Mouse (Mus musculus) layer of hippocampus, adult 18-20 months (tissue): ENCODE data around the gene Adgra3. TPM values are rescaled to one million over a fixed set of nuclear protein-coding genes. Genes with fewer than 3 reads are reported as not detected.

Experiments used
- DNase-seq, 2 experiments: peaks; one replicate each; pipeline ENCODE4 v3.0.0; 2022; ENCODE audit warnings: low spot score in 2 of 2
- long read RNA-seq: library from polyadenylated mRNA; stranded (forward); transcript quantifications from one replicate; pipeline ENCODE4 v2.0.0, GENCODE M21; 2021
- total RNA-seq, 2 experiments: library from RNA; stranded (reverse); gene quantifications; 2 replicates each; pipeline ENCODE4 v1.2.3; 2021

Gene Adgra3
- total RNA-seq, result 10 to 100 TPM; 13.8 to 15.4 TPM
- long read RNA-seq, full-length matches to known transcripts, result 36 of 41 reads
- long read RNA-seq, partial matches to known transcripts, result 2 of 41 reads
- long read RNA-seq, other reads (novel, unspliced or antisense), result 3 of 41 reads

GRCm38 (mm10) chr5:50058421-50059286, at the start of gene Adgra3:
Gene Adgra3, minus strand, starts transcription at chr5:50059006.
- peak in 1 of 2 experiments; percentile 20 for DNase-seq

- DNase-seq, result no peak
Measured at GRCm38 (mm10) chr5:50083441-50083840, 24.6 kb upstream of the Adgra3 start.

GRCm38 (mm10) chr5:50074245-50074644, 15.4 kb upstream of the Adgra3 start:
- DNase-seq, result peak in 1 of 2 experiments; percentile 48

GRCm38 (mm10) chr5:50064236-50064635, 5.4 kb upstream of the Adgra3 start:
- no peak for DNase-seq

DNA sequence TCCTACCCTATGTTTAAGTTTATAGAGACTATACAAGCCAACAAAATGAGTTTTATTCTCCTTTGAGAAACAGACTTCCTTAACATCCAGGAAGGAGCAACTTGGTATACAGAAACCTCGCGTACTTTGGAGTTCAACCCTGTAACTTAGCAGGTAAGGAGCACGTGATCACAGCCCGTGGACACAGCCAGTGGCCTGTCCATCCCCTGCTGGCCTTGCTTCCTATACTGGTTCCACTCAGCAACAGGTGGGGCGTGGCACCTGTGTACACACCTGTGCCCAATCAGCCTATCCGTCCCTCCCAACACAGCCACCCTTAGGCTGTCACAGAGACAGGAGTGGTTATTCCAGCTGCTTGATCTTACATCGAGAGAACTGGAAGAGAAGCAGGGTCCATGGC, 780 bp upstream of the Adgra3 start:
- DNase-seq, result no peak

DNA sequence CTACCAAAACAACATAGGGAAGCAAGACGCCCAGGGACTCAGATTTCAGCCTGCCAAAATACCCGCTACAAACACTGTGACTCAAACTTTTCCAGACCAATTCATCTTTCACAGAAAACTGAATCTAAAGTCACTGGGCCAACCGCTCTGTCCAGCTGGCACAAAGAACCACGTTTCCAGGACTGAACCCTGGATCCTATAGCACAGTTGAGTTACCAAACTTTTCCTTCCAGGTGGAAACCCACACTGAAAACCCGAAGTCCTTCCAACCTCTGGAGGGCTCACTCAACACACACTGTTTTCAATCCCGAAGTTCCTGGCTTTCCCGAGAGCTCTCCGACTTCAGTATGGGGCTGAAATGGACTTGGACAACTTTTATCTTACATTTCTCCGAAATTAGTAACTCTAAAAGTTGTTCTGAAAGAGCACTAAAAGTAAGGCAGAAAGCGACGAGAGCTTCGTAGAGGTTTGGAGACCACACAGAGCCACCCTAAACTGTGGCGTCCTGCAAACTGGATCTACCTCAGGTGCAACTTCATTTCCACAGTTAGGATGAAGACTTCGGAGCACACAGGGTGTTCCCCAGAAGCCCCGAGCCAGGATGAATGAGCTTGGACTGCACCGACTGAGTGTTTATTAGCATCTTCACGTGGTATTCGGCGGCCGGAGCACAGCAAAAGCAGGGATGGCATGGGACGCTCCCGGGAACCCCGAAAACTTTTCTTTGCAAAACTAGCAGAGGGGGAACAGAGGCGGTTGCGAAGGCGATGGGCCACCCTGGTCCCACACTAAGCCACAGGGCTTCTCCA, 990 bp downstream of the Adgra3 start:
- no peak for DNase-seq

GRCm38 (mm10) chr5:50052456-50052855, 6.3 kb downstream of the Adgra3 start:
- DNase-seq, result no peak

DNA sequence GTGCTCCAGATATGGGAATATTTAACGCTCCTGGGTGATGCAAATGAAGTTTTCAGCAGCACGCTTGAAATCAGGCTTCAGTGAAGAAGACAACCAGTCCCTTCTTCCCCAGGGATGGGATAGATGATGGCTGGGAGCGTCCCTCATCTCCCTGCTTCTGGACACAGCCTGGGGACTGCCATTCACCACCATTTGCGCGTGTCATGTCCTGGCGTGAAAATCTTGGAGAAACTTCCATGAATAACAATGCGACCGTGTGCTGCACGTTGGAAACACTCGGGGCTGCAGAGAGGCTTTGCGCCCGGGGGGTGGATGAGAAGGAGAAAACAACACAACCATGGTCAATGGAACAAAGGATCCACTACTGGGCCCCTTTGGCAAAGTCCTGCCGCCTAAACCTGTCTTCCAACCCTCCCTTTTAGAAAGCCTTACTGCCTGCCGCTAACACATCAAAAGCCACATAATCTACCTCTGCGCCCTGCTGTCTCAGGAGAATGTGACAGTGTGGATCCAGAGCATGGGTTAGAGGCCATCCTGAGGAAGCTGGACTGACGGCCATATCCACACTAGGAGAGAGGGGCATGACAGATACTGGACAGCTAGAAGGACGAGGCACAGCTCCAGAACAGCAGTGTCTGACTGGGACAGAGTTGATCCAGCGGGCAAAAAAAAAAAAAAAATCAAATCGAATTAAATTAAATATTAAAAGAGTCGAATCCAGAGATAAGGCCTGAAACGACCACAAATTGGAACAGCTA, 8.0 kb downstream of the Adgra3 start:
- no peak for DNase-seq

- DNase-seq, result no peak
Measured at GRCm38 (mm10) chr5:50050037-50050436, 8.8 kb downstream of the Adgra3 start.

GRCm38 (mm10) chr5:50049506-50049905, 9.3 kb downstream of the Adgra3 start:
- DNase-seq, result no peak

- no peak for DNase-seq
Measured at GRCm38 (mm10) chr5:50048960-50049359, 9.8 kb downstream of the Adgra3 start.

DNA sequence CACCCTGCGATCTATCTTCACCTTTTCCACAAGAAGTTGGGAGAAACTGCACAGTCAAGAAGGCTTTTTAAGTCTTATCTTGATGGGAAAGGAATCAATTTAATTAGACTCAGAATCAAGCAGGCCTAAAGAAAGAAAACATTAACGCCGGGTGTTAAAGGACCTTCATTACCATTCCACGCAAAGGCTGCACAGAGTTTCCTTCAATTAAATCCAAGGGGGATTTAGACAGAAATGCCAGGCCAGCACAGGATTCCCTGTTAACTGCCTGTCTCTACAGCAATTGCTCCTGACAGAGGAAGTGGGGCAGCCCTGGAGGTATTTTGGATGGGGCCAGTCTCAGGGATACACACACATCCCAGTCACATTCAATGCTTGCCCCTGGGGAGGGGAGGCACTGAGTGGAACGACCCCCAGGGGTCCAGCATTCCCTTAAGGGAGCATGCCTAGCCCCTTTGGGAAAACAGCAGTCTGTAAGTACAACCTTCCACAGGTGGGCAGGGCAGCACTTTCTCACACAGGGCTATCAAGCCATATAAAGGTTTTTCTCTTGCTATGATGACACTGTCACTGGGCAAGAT, 10.4 kb downstream of the Adgra3 start:
- no peak for DNase-seq

DNA sequence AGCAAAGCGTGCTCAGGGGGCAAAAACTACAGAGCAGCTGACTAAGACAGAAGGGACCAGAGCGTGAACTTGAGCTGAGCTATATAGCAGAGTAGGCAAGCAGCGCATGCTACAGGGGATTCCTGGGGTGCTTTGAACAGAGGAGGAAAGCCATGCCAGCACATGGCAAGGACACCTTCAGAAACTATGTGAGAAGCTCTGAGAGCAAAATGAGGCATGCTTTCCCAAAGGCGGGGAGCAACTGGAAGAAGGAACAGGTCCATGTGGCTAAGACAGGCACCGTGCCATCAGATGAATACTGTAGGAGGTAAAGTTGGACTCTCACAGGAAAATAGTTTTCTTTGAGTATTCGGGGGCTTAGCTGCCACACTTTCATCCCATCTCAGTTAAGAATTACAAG, 13.6 kb downstream of the Adgra3 start:
- DNase-seq, result no peak

GRCm38 (mm10) chr5:50043677-50044076, 15.1 kb downstream of the Adgra3 start:
- DNase-seq, result no peak

GRCm38 (mm10) chr5:50042274-50042943, 16.4 kb downstream of the Adgra3 start:
- no peak for DNase-seq

DNA sequence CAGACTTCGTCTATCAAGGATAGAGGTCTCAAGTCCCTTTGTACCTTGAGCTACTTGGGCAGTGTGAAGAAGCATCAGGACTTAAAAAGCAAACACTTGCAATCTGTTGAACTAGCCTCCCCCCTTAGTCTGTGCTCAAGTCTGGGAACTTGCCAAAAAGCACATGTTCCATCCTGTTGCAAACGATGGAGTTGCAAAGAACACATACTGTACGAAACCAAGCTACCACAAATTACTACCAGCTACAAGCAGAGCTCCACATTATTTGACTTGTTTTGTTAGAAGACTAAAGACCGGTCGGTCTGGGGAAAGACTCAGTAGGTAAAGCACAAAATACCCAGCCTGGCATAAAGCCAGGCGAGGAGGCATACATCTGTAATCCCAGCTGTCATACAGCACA, 19.3 kb downstream of the Adgra3 start:
- DNase-seq, result no peak

GRCm38 (mm10) chr5:50037666-50038065, 21.1 kb downstream of the Adgra3 start:
- DNase-seq, result no peak

DNA sequence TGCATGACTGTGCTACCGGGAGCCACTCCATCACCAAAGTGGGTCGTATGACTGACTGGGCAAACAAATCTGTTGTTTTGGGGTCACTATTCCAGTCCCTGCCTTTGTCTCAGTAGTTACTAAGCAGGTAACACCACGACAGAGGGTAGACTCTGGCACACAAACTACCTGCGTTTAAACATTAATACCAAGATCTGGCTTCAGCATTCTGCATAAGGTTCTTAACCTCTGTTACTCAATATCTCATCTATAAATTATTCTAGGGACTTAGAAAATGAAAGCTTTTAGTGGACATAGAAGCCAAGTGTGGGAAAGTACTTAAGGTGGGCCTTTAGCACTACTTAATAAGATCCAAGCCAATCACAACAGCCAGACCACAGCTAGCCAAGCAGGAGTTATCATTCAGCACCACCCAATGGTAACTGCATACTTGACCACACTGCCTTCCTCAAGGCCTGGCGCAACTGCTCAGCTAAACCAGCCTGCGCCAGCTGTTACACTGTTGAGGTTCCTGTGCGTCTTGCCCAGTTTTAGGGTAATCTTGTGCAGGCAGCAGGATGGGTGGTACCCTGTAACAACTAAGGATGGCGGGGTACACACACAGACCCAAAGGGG, 23.8 kb downstream of the Adgra3 start:
- DNase-seq, result no peak

DNA sequence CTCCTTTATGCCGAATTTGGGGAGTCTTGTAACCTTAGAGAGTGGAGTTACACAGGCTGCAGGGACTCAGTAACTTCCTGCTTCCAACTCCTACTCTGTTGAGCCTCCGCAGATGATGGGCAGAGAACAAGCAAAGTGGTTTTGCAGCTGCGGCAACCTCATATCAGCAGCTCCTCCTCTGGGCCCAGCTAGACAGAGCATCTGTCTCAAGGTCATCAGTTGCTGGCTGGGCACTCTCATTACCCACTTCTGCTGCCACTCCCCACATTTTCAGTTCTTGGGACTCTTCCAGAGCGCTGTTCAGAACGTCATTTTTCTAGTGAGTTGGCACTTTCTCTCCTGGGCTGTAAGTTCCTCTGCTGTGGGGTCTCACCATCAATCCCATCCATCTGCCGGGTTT, 24.6 kb downstream of the Adgra3 start:
- no peak for DNase-seq

DNA sequence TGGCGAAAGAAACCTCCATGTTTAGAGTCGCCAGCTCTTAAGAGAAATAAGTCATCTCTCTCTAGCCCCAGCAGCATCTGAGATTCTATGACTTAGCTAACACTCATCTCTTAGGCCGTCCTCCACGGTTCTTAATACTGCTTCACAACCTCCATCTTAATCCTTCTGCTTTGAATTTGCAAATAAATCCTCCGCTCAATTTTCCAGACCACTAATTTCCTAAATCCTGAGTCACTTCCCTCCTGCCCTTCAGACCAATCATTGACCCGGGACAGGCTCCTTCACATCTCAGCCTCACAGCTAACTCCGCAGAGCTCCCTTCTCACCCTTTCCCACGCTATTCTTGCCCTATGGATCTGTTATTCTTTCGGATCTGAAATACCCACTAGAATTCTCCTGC, 25.1 kb downstream of the Adgra3 start:
- no peak for DNase-seq
